Mouse (Mus musculus) brain, embryonic 18.5 days (tissue): Measurements from ENCODE around the gene Setdb1.
"Not testable (repeated sequence)": the region's sequence is repeated elsewhere in the genome, so short reads cannot be mapped to it uniquely, and the experiment has no call there.

ENCODE experiments used
- DNase-seq: peaks from one replicate; pipeline ENCODE4 v3.0.0-alpha.2; 2012; ENCODE audit warnings: low read depth, low spot score

The Setdb1 gene

GRCm38 (mm10) chr3:95356701-95357449 is at the start of gene Setdb1:
Gene Setdb1 (minus strand): TSS chr3:95357202.
- DNase-seq, result peak; percentile 92

- DNase-seq, result no peak
Measured at GRCm38 (mm10) chr3:95402741-95403140, 45.7 kb upstream of the Setdb1 start, which contains the start of gene 4930558C23Rik. Gene 4930558C23Rik (minus strand): TSS chr3:95402841.

- DNase-seq, result no peak
Measured at GRCm38 (mm10) chr3:95394385-95394784, 37.4 kb upstream of the Setdb1 start.

GRCm38 (mm10) chr3:95385401-95386075 is 28.5 kb upstream of the Setdb1 start:
- no peak for DNase-seq

- no peak for DNase-seq
Measured at GRCm38 (mm10) chr3:95373208-95373607, 16.2 kb upstream of the Setdb1 start.

GRCm38 (mm10) chr3:95370101-95370500 is 13.1 kb upstream of the Setdb1 start:
- no peak for DNase-seq

- not testable (repeated sequence) for DNase-seq
Measured at GRCm38 (mm10) chr3:95360276-95360675, 3.3 kb upstream of the Setdb1 start.

- no peak for DNase-seq
Measured at GRCm38 (mm10) chr3:95357746-95358145, 744 bp upstream of the Setdb1 start.

GRCm38 (mm10) chr3:95355911-95356544 is 974 bp downstream of the Setdb1 start:
- not testable (repeated sequence) for DNase-seq

- DNase-seq, result no peak
Measured at GRCm38 (mm10) chr3:95349491-95349890, 7.5 kb downstream of the Setdb1 start.

- not testable (repeated sequence) for DNase-seq
Measured at GRCm38 (mm10) chr3:95348343-95348742, 8.7 kb downstream of the Setdb1 start.

GRCm38 (mm10) chr3:95346454-95346853 is 10.5 kb downstream of the Setdb1 start:
- DNase-seq, result no peak

- not testable (repeated sequence) for DNase-seq
Measured at GRCm38 (mm10) chr3:95343356-95344000, 13.5 kb downstream of the Setdb1 start.

- no peak for DNase-seq
Measured at GRCm38 (mm10) chr3:95338251-95338650, 18.8 kb downstream of the Setdb1 start.

- DNase-seq, result no peak
Measured at GRCm38 (mm10) chr3:95337345-95337744, 19.7 kb downstream of the Setdb1 start.

- DNase-seq, result no peak
Measured at GRCm38 (mm10) chr3:95331528-95331927, 25.5 kb downstream of the Setdb1 start.

- DNase-seq, result no peak
Measured at GRCm38 (mm10) chr3:95328803-95329404, 28.1 kb downstream of the Setdb1 start.

- no peak for DNase-seq
Measured at GRCm38 (mm10) chr3:95324454-95325144, 32.4 kb downstream of the Setdb1 start.

- DNase-seq, result no peak
Measured at GRCm38 (mm10) chr3:95323429-95323828, 33.6 kb downstream of the Setdb1 start.

- no peak for DNase-seq
Measured at GRCm38 (mm10) chr3:95319701-95320625, 37.0 kb downstream of the Setdb1 start.
